Mouse (Mus musculus) testis, adult 2 months (tissue): ENCODE results near the gene Upp2. TPM values are rescaled to one million over a fixed set of nuclear protein-coding genes. Genes with fewer than 3 reads are reported as not detected.

Source experiments
- H3K27ac ChIP-seq: fragments of 200-500 bp; 2 replicates; pipeline ENCODE4 v1.5.1; 2012; ENCODE audit warnings: low read depth, low read length; ENCODE audit not compliant: control insufficient read depth, insufficient read depth
- H3K27me3 ChIP-seq: fragments of 200-500 bp; 2 replicates; pipeline ENCODE4 v1.6.1; 2012; ENCODE audit warnings: mild to moderate bottlenecking, low read length, moderate library complexity; ENCODE audit not compliant: control insufficient read depth, insufficient read depth
- H3K36me3 ChIP-seq: fragments of 200-500 bp; 2 replicates; pipeline ENCODE4 v1.6.1; 2012; ENCODE audit warnings: mild to moderate bottlenecking, low read length; ENCODE audit not compliant: control insufficient read depth, insufficient read depth
- H3K4me1 ChIP-seq: fragments of 200-500 bp; 2 replicates; pipeline ENCODE4 v1.6.1; 2012; ENCODE audit warnings: low read length; ENCODE audit not compliant: control insufficient read depth, insufficient read depth
- H3K4me3 ChIP-seq: fragments of 200-500 bp; 2 replicates; pipeline ENCODE4 v1.5.1; 2012; ENCODE audit warnings: low read depth, mild to moderate bottlenecking, low read length, moderate library complexity, mixed read lengths; ENCODE audit not compliant: control insufficient read depth
- CTCF ChIP-seq: fragments of 200-500 bp; IDR thresholded peaks from 2 replicates; pipeline ENCODE4 v1.5.1; 2012; ENCODE audit warnings: low read depth, mild to moderate bottlenecking, inconsistent platforms, low read length, moderate library complexity; ENCODE audit not compliant: control insufficient read depth, insufficient read depth, insufficient replicate concordance
- POLR2A ChIP-seq: fragments of 200-500 bp; IDR thresholded peaks from 2 replicates; pipeline ENCODE4 v1.6.1; 2012; ENCODE audit warnings: low read depth, mild to moderate bottlenecking, inconsistent platforms, low read length, moderate library complexity; ENCODE audit not compliant: control insufficient read depth
- polyA plus RNA-seq: library from polyadenylated mRNA; depleted of rRNA; stranded (reverse); fragments of >200 nt; gene quantifications from 2 replicates; pipeline ENCODE4 v1.2.3, GENCODE M21; 2012

Gene Upp2
- polyA plus RNA-seq, 1 experiment: 7.0 TPM

DNA sequence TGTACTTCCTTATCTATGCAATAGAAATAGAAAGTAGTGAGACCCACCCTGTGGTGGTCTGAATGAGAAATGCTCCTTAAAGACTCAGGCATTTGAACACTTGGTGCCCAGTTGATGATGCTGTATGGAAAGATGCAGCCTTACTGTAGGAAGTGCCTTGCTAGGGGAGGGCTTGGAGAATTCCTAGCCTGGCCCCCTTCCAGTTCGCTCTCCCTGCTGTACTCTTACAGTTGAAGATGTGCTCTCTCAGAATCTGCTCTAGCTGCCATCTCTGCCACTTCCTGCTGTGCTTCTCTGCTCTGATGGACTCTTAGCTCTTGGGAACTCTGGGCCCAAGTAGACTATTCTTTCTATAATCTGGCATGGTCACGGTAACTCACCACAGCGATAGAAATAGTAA is 30.5 kb downstream of the Upp2 start:
- peaks cover 2% of the 10 kb centered on the region; the same call in 1 of the 2 replicates for H3K4me1 ChIP-seq
- no peaks in the 10 kb centered on the region for H3K27me3 ChIP-seq
- no peaks in the 10 kb centered on the region for H3K36me3 ChIP-seq
- TF ChIP-seq POLR2A (no peak), CTCF (no peak)
- H3K27ac ChIP-seq: no peak overlapping the region
- H3K4me3 ChIP-seq: no peak overlapping the region

DNA sequence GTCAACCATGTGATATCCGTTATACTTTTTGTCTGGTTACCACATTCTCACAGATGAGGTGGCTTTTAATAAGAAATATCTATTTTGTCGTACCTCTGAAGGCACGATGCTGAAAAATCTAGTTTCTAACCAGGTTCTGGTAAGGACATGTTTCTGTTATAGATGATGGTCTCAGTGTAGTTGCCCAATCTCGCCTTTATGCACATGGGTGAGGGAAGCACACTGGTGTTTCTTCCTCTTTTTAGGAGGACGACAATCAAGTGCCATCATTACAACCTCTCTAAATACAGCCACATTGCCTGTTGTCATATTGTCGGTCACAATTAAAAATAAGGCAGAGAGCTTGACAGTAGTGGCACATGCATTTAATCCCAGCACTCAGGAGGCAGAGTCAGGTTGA is 32.5 kb downstream of the Upp2 start:
- no peaks in the 10 kb centered on the region for H3K36me3 ChIP-seq

GRCm38 (mm10) chr2:58601382-58601781 is 34.3 kb downstream of the Upp2 start:
- no peak overlapping the region for H3K27ac ChIP-seq
- TF ChIP-seq CTCF: no peak
- no peak for TF ChIP-seq POLR2A
- peaks cover 2% of the 10 kb centered on the region; the same call in 1 of the 2 replicates for H3K4me1 ChIP-seq
- H3K4me3 ChIP-seq: no peak overlapping the region
- H3K36me3 ChIP-seq: no peaks in the 10 kb centered on the region
- no peaks in the 10 kb centered on the region for H3K27me3 ChIP-seq

More for the DNA sequence above, 32.5 kb downstream of the Upp2 start:
- H3K27me3 ChIP-seq: no peaks in the 10 kb centered on the region
- H3K27ac ChIP-seq: no peak overlapping the region
- H3K4me1 ChIP-seq: peaks cover 2% of the 10 kb centered on the region; the same call in 1 of the 2 replicates
- H3K4me3 ChIP-seq: no peak overlapping the region
- no peak for TF ChIP-seq CTCF
- no peak for TF ChIP-seq POLR2A

DNA sequence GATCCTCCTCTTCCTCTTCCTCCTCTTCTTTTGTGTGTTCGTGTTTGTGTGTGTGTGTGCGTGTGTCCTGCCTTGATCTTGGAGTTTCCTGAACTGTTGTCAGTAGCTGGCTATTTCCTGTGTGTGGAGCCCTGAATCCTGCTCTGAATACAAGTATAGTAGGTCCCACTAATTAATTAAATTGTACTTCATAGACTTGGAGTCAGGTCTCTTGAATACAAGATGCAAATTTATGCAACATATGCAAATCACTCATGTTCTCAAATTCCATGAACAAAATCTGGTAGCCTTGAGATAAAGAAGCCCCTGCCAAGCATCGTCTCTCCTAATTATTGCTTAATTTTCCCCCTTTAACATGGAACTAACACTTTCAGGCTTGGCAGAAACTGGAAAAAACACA is 36.3 kb downstream of the Upp2 start:
- no peak overlapping the region for H3K27ac ChIP-seq
- no peak overlapping the region for H3K4me3 ChIP-seq
- H3K4me1 ChIP-seq: no peaks in the 10 kb centered on the region
- H3K36me3 ChIP-seq: no peaks in the 10 kb centered on the region
- H3K27me3 ChIP-seq: no peaks in the 10 kb centered on the region
- TF ChIP-seq CTCF (no peak), POLR2A (no peak)

DNA sequence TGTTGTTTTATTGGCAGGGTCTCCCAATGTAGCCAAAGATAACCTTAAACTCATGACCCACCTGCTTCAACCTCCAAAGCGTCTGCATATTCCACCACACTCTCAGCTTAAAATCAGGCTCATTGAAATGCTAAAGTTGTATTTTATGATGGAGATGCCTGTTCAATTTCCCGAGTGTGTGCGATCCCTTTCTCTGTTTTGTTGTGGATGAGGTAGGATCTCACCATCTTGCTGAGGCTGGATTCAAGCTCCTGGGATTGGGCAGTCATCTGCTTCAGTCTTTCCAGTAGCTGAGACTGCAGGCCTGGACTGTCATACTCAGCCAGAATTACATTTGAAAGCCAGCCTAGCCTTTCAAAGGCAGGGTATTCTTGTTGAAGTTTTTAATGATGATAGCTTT is 37.7 kb downstream of the Upp2 start:
- Histone ChIP-seq H3K36me3 (no peaks in the 10 kb centered on the region), H3K4me1 (no peaks in the 10 kb centered on the region), H3K27me3 (no peaks in the 10 kb centered on the region), H3K27ac (no peak overlapping the region), H3K4me3 (no peak overlapping the region)
- TF ChIP-seq CTCF (no peak), POLR2A (no peak)

DNA sequence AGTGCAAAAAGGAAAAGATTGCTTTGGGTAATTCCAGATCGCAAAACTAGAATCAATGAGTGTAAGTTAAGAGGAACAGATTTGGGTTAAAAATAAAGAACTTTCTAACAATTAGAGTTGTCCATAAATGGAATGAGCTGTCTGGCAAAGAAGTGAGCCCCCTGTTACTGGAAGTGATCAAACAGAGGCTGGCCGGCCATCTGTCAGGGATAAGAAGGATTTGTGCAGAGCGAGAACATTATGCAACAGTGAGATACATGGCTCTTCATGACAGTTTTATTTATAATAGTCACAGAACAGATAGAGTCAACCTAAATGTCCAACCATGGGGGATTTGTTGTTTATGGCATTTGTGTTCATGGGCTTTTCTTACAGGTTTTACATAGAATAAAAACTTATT is 46.6 kb downstream of the Upp2 start:
- H3K27ac ChIP-seq: no peak overlapping the region
- no peaks in the 10 kb centered on the region for H3K4me1 ChIP-seq
- TF ChIP-seq POLR2A (no peak), CTCF (no peak)
- no peaks in the 10 kb centered on the region for H3K36me3 ChIP-seq
- no peak overlapping the region for H3K4me3 ChIP-seq
- H3K27me3 ChIP-seq: no peaks in the 10 kb centered on the region

DNA sequence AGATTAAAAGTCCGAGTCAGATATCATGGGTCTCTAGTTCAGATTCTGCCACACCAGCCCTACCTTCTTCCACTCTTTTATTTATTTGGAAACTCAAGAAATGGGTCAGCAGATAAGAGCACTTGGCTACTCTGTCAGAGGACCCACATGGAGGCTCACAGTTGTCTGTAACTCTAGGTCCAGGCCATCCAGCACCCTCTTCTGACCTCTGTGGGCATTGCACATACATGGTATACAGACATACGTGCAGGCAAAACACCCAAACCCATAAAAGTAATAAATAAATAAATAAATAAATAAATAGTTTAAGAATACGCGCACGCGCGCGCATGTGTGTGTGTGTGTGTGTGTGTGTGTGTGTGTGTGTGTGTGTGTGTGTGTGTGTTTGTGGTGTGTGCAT is 47.8 kb downstream of the Upp2 start:
- no peak for TF ChIP-seq CTCF
- no peak for TF ChIP-seq POLR2A
- Histone ChIP-seq H3K27ac (no peak overlapping the region), H3K4me3 (no peak overlapping the region), H3K4me1 (no peaks in the 10 kb centered on the region), H3K27me3 (no peaks in the 10 kb centered on the region), H3K36me3 (no peaks in the 10 kb centered on the region)

GRCm38 (mm10) chr2:58615766-58616165 is 48.7 kb downstream of the Upp2 start:
- H3K27me3 ChIP-seq: no peaks in the 10 kb centered on the region
- no peaks in the 10 kb centered on the region for H3K4me1 ChIP-seq
- no peak overlapping the region for H3K4me3 ChIP-seq
- no peaks in the 10 kb centered on the region for H3K36me3 ChIP-seq
- no peak overlapping the region for H3K27ac ChIP-seq
- TF ChIP-seq CTCF (no peak), POLR2A (no peak)
